ENCODE assay signal across 8 mouse cellular contexts in the genomic region with DNA sequence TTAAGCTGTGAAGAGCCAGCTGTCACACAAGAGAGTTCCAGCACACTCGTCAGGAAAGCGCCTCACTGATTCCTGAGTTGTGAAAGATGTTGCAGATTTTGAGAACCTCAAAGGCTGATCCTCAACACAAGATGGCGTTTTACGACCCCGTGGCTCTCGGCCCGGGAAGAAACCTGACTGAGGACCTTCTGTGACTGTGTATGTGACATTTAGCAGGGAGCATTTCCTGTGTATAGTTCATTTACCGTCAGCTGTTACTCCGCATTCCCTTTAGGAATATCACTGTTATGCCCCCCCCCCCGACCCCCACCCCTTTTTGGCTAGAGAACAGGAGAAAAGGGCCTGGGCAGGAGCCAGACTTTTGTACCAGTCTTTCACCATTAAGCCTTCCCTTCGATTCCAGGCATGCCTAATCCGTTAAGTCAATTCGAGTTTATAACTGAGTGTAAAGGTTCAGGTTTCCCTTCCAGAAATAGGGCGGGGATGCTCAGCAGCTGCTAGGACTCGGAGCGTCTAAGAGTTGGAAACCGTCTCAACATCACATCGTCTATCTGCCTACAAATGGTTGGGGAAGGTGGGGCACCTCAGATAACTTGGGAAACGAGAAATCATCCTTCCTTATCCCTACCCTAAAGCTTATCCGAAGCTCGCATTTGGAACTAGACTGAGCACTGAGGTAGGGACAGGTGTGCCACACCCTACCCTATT. TPM values are rescaled to one million over a fixed set of nuclear protein-coding genes. Genes with fewer than 3 reads are reported as not detected.
DNase-seq lines count a peak whose midpoint lies in the region; ATAC-seq lines count a peak whose summit lies in the region.

No protein-coding gene starts in this region.

- no peak overlapping the region for H3K4me3 ChIP-seq in heart, embryonic 11.5 days (ENCODE audit: low read depth, low read length)
- no peak overlapping the region for H3K4me3 ChIP-seq in heart, embryonic 10.5 days
- peak overlapping the region; percentile 59 for H3K4me3 ChIP-seq in forebrain, embryonic 16.5 days (replicated peaks; ENCODE audit: low read length)
- peak overlapping the region; percentile 50 for H3K4me3 ChIP-seq in midbrain, embryonic 12.5 days

- H3K9ac ChIP-seq in heart, embryonic 11.5 days (ENCODE audit: low read depth, low read length) = no peak overlapping the region
- no peak overlapping the region; the same call in 1 of the 2 replicates for H3K9ac ChIP-seq in forebrain, embryonic 16.5 days (replicated peaks; ENCODE audit: low read depth, low read length)
- peak overlapping the region; percentile 56; the same call in 1 of the 2 replicates for H3K9ac ChIP-seq in midbrain, embryonic 12.5 days (replicated peaks)

- H3K36me3 ChIP-seq in heart, embryonic 11.5 days (ENCODE audit: control insufficient read depth, insufficient read depth, low read length) = no peaks in the 10 kb centered on the region
- no peaks in the 10 kb centered on the region for H3K36me3 ChIP-seq in heart, embryonic 10.5 days
- no peaks in the 10 kb centered on the region for H3K36me3 ChIP-seq in forebrain, embryonic 16.5 days (ENCODE audit: control insufficient read depth, insufficient read depth)
- H3K36me3 ChIP-seq in midbrain, embryonic 12.5 days = no peaks in the 10 kb centered on the region

- no peak for ATAC-seq in heart, embryonic 11.5 days (replicated peaks; ENCODE audit: insufficient number of reproducible peaks, low FRiP score, low TSS enrichment)
- ATAC-seq in forebrain, embryonic 16.5 days = peak; percentile 4
- peak; percentile 1; the same call in 1 of the 2 replicates for ATAC-seq in midbrain, embryonic 12.5 days (ENCODE audit: low FRiP score, low read depth)
- ATAC-seq in erythroid progenitor cell, adult 5-6 weeks (replicated peaks; ENCODE audit: low FRiP score, poor library complexity, severe bottlenecking) = no peak

- peaks cover 5% of the 10 kb centered on the region; the same call in 1 of the 2 replicates for H3K4me1 ChIP-seq in heart, embryonic 11.5 days (ENCODE audit: control insufficient read depth, insufficient read depth, low read length)
- peaks cover 19% of the 10 kb centered on the region for H3K4me1 ChIP-seq in heart, embryonic 10.5 days
- peaks cover 34% of the 10 kb centered on the region for H3K4me1 ChIP-seq in forebrain, embryonic 16.5 days (replicated peaks; ENCODE audit: control insufficient read depth, insufficient read depth, low read length)
- H3K4me1 ChIP-seq in midbrain, embryonic 12.5 days = peaks cover 25% of the 10 kb centered on the region

- H3K27ac ChIP-seq in heart, embryonic 11.5 days (ENCODE audit: low read depth, low read length) = no peak overlapping the region
- H3K27ac ChIP-seq in heart, embryonic 10.5 days = no peak overlapping the region
- H3K27ac ChIP-seq in forebrain, embryonic 16.5 days (ENCODE audit: low read length) = peak overlapping the region; percentile 52
- H3K27ac ChIP-seq in midbrain, embryonic 12.5 days (replicated peaks) = peak overlapping the region; percentile 49

- H3K27me3 ChIP-seq in heart, embryonic 11.5 days (ENCODE audit: control insufficient read depth, insufficient read depth, low read length) = peaks cover 23% of the 10 kb centered on the region
- peaks cover 20% of the 10 kb centered on the region for H3K27me3 ChIP-seq in heart, embryonic 10.5 days (ENCODE audit: insufficient read depth, poor library complexity, severe bottlenecking)
- H3K27me3 ChIP-seq in forebrain, embryonic 16.5 days (replicated peaks; ENCODE audit: control insufficient read depth, insufficient read depth, low read length) = no peaks in the 10 kb centered on the region
- H3K27me3 ChIP-seq in midbrain, embryonic 12.5 days = peaks cover 17% of the 10 kb centered on the region

- no peak for DNase-seq in heart, embryonic 10.5 days (ENCODE audit: low spot score)
- peak; percentile 19 for DNase-seq in R1 (ENCODE audit: low read depth, low spot score)
- no peak for DNase-seq in frontal cortex, adult 2 months (ENCODE audit: extremely low spot score in 1 of 2, low spot score in 1 of 2)
- DNase-seq in right cerebral cortex, postnatal 25 days = no peak

- WGBS in heart, embryonic 11.5 days (ENCODE audit: insufficient replicate concordance) = 21% methylated on average over 21 of the region's 21 CpGs
- WGBS in heart, embryonic 10.5 days = 23% methylated on average over 21 of the region's 21 CpGs
- 9% methylated on average over 21 of the region's 21 CpGs for WGBS in forebrain, embryonic 16.5 days
- WGBS in midbrain, embryonic 12.5 days = 17% methylated on average over 21 of the region's 21 CpGs

- peak overlapping the region; percentile 63 for H3K4me2 ChIP-seq in heart, embryonic 11.5 days
- peak overlapping the region; percentile 68 for H3K4me2 ChIP-seq in forebrain, embryonic 16.5 days (ENCODE audit: low read length)
- H3K4me2 ChIP-seq in midbrain, embryonic 12.5 days (replicated peaks) = peak overlapping the region; percentile 77

- no peaks in the 10 kb centered on the region for H3K9me3 ChIP-seq in heart, embryonic 11.5 days (replicated peaks; ENCODE audit: control insufficient read depth, low read length)
- H3K9me3 ChIP-seq in heart, embryonic 10.5 days = no peaks in the 10 kb centered on the region
- H3K9me3 ChIP-seq in forebrain, embryonic 16.5 days (ENCODE audit: control insufficient read depth, low read length) = no peaks in the 10 kb centered on the region
- H3K9me3 ChIP-seq in midbrain, embryonic 12.5 days = no peaks in the 10 kb centered on the region

RNA-seq across cellular contexts. Expression of gene Scn3b, which starts 0.8 kb away (rescaled TPM):
- 0.38 and 0.44 TPM in 2 replicates for polyA plus RNA-seq in heart, embryonic 11.5 days (2014; fragmentation: Nextera tagmentation; extraction: Ambion mirVana)
- polyA plus RNA-seq in heart, embryonic 10.5 days (2016; fragmentation: Nextera tagmentation; extraction: Ambion mirVana) = 0.38 and 0.90 TPM in 2 replicates
- polyA plus RNA-seq in forebrain, embryonic 16.5 days (2015; fragmentation: Nextera tagmentation; extraction: Ambion mirVana) = 103 and 127 TPM in 2 replicates
- 34.4 and 35.1 TPM in 2 replicates for polyA plus RNA-seq in midbrain, embryonic 12.5 days (2016; fragmentation: Nextera tagmentation; extraction: Ambion mirVana)
- 77.5 and 88.8 TPM in 2 replicates for polyA plus RNA-seq in frontal cortex, adult 2 months (2012; rRNA removed)
- not detected in 2 replicates for total RNA-seq in erythroid progenitor cell, adult 5-6 weeks (2015; ENCODE audit: low replicate concordance)
- not detected in 2 replicates for total RNA-seq in erythroid progenitor cell, adult 5-6 weeks (2017; ENCODE audit: low replicate concordance)

Comparison
In these comparisons a context has a peak if more than half of its experiments do, and no peak if none do; other contexts are left out.
1. ATAC-seq: peak in forebrain, embryonic 16.5 days (single experiment) and midbrain, embryonic 12.5 days (single experiment); none in heart, embryonic 11.5 days (single experiment) and erythroid progenitor cell, adult 5-6 weeks (single experiment).
2. H3K27ac ChIP-seq: peak in forebrain, embryonic 16.5 days (single experiment) and midbrain, embryonic 12.5 days (single experiment); none in heart, embryonic 11.5 days (single experiment) and heart, embryonic 10.5 days (single experiment).
3. H3K4me3 ChIP-seq: peak in forebrain, embryonic 16.5 days (single experiment) and midbrain, embryonic 12.5 days (single experiment); none in heart, embryonic 11.5 days (single experiment) and heart, embryonic 10.5 days (single experiment).
4. RNA of gene Scn3b, which starts 0.8 kb away (polyA plus RNA-seq): 103 to 127 TPM in forebrain, embryonic 16.5 days, 77.5 to 88.8 TPM in frontal cortex, adult 2 months and 34.4 to 35.1 TPM in midbrain, embryonic 12.5 days; 0.38 to 0.90 TPM in heart, embryonic 10.5 days and 0.38 to 0.44 TPM in heart, embryonic 11.5 days; every median in the first group is over 10 times any median in the second.
5. Peak in every context shown above with its lines, with median percentiles within 50 percentile points of each other: H3K4me2 ChIP-seq.